In the genomic region with DNA sequence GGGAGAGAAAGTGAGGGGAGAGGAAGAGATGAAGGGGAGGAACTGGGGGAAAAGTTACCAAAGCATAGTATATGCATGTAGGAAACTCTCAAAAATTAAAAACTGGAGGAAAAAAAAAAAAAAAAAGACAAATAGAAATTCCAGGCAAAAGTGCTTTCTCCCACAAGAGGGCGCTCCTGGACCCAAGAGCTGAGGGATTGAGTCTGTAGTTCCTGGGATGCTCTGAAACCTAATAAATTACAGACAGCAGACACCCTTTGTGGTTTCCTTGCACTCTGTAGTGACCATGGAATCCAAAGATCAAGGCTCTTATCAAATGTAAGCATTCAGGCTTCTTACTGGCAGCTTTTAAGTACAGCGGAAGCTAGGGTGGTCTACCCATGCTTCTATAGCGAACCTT, we compare ENCODE assay signal across 9 mouse cellular contexts.
A peak's percentile ranks its signal among the peaks of the same experiment; 100 is the strongest.
DNase-seq lines count a peak whose midpoint lies in the region; ATAC-seq and TF ChIP-seq lines count a peak whose summit lies in the region.
"Had no signal": no experiment of that assay in that cellular context is flagged by ENCODE, and none has a peak within 500 bp of the region (broad histone marks: within the 10 kb centered on the region; RNA-seq: fewer than 3 reads in every experiment).

No protein-coding gene starts in this region.

- TF ChIP-seq POLR2A in limb, embryonic 14.5 days (IDR thresholded peaks at IDR 0.05; ENCODE audit: borderline replicate concordance, extremely low read depth, insufficient read depth, insufficient read length), result no peak

- no peak overlapping the region for H3K4me3 ChIP-seq in kidney, embryonic 16.5 days (ENCODE audit: low read length)
- H3K4me3 ChIP-seq in limb, embryonic 14.5 days (replicated peaks; ENCODE audit: low read length), result no peak overlapping the region
- H3K4me3 ChIP-seq: liver, embryonic 13.5 days had no signal

- H3K4me2 ChIP-seq in kidney, embryonic 16.5 days (replicated peaks; ENCODE audit: low read depth, low read length), result no peak overlapping the region
- no peak overlapping the region for H3K4me2 ChIP-seq in limb, embryonic 14.5 days (replicated peaks; ENCODE audit: low read depth, low read length, severe bottlenecking)
- H3K4me2 ChIP-seq: liver, embryonic 13.5 days had no signal

- H3K4me1 ChIP-seq in kidney, embryonic 16.5 days (ENCODE audit: insufficient read depth, low read length), result peaks cover 10% of the 10 kb centered on the region; the same call in 1 of the 2 replicates
- no peaks in the 10 kb centered on the region for H3K4me1 ChIP-seq in limb, embryonic 14.5 days (ENCODE audit: control insufficient read depth, insufficient read depth, low read length)
- H3K4me1 ChIP-seq: liver, embryonic 13.5 days had no signal

- H3K9me3 ChIP-seq in kidney, embryonic 16.5 days (ENCODE audit: low read length), result no peaks in the 10 kb centered on the region
- H3K9me3 ChIP-seq in limb, embryonic 14.5 days (ENCODE audit: control insufficient read depth, low read length), result no peaks in the 10 kb centered on the region
- H3K9me3 ChIP-seq: liver, embryonic 13.5 days had no signal

- intact Hi-C loops in heart, postnatal 10 days (cut with DNase I), result loop anchor here (2.0 to 10.0 kb wide), 9 partner anchors 285 to 1309 kb away; no protein-coding TSS in a partner anchor

- no peak overlapping the region for H3K9ac ChIP-seq in kidney, embryonic 16.5 days (replicated peaks; ENCODE audit: low read length)
- no peak overlapping the region for H3K9ac ChIP-seq in limb, embryonic 14.5 days (ENCODE audit: low read depth, low read length, severe bottlenecking)
- H3K9ac ChIP-seq: liver, embryonic 13.5 days had no signal

- no peak for ATAC-seq in kidney, embryonic 16.5 days (ENCODE audit: low FRiP score, low TSS enrichment)
- no peak for ATAC-seq in limb, embryonic 14.5 days (ENCODE audit: low FRiP score, low read depth)

- DNase-seq in kidney, adult 11 months, result peak; percentile 37
- peak; percentile 52 for DNase-seq in R1 (ENCODE audit: low read depth, low spot score)
- DNase-seq in cerebellum, postnatal 36 days, result peak; percentile 67 to 73
- DNase-seq in heart, postnatal 10 days, result peak; percentile 82 to 91
- peak; percentile 67 for DNase-seq in limb, embryonic 14.5 days (ENCODE audit: low spot score)
- DNase-seq in retina, postnatal 1 day, result peak; percentile 77
- no peak for DNase-seq in spleen, postnatal 36 days (ENCODE audit: low spot score in 2 of 2)
- DNase-seq: liver, embryonic 13.5 days had no signal

- WGBS in kidney, embryonic 16.5 days, result 50% methylated on average over 3 of the region's 3 CpGs
- WGBS in limb, embryonic 14.5 days, result 58% methylated on average over 3 of the region's 3 CpGs

- H3K36me3 ChIP-seq in kidney, embryonic 16.5 days (ENCODE audit: insufficient read depth, low read length), result no peaks in the 10 kb centered on the region
- no peaks in the 10 kb centered on the region for H3K36me3 ChIP-seq in limb, embryonic 14.5 days (ENCODE audit: control insufficient read depth, insufficient read depth, low read length)
- H3K36me3 ChIP-seq: liver, embryonic 13.5 days had no signal

- H3K27ac ChIP-seq in kidney, embryonic 16.5 days (ENCODE audit: low read length), result no peak overlapping the region
- no peak overlapping the region for H3K27ac ChIP-seq in limb, embryonic 14.5 days (replicated peaks; ENCODE audit: low read depth, low read length)
- H3K27ac ChIP-seq: liver, embryonic 13.5 days had no signal

- no peaks in the 10 kb centered on the region for H3K27me3 ChIP-seq in kidney, embryonic 16.5 days (ENCODE audit: insufficient read depth, low read length)
- H3K27me3 ChIP-seq in limb, embryonic 14.5 days (ENCODE audit: control insufficient read depth, insufficient read depth, low read length), result no peaks in the 10 kb centered on the region
- H3K27me3 ChIP-seq: liver, embryonic 13.5 days had no signal

Comparison
In these comparisons a context has a peak if more than half of its experiments do, and no peak if none do; other contexts are left out.
1. DNase-seq: peak in kidney, adult 11 months (single experiment), R1 (single experiment), cerebellum, postnatal 36 days (2 of 2), heart, postnatal 10 days (2 of 2), limb, embryonic 14.5 days (single experiment) and retina, postnatal 1 day (single experiment); none in spleen, postnatal 36 days (0 of 2).